Mouse (Mus musculus) olfactory bulb, adult 2 months (tissue): ENCODE measurements around the gene Prr14. TPM values are rescaled to one million over a fixed set of nuclear protein-coding genes. Genes with fewer than 3 reads are reported as not detected.
A peak's percentile ranks its signal among the peaks of the same experiment; 100 is the strongest.

Experiments
- H3K27ac ChIP-seq: fragments of 200-500 bp; 2 replicates; pipeline ENCODE4 v1.5.1; 2012; ENCODE audit warnings: low read depth, low read length; ENCODE audit not compliant: insufficient read depth
- H3K4me1 ChIP-seq: fragments of 200-500 bp; 2 replicates; pipeline ENCODE4 v1.6.1; 2012; ENCODE audit warnings: low read length; ENCODE audit not compliant: control insufficient read depth, insufficient read depth
- H3K4me3 ChIP-seq: fragments of 200-500 bp; 2 replicates; pipeline ENCODE4 v1.5.1; 2012; ENCODE audit warnings: mild to moderate bottlenecking, low read depth, low read length, moderate library complexity; ENCODE audit not compliant: insufficient read depth
- CTCF ChIP-seq: fragments of 200-500 bp; IDR thresholded peaks from 2 replicates; pipeline ENCODE4 v1.5.1; 2012; ENCODE audit warnings: low read depth, mild to moderate bottlenecking, low read length, moderate library complexity; ENCODE audit not compliant: insufficient read depth
- POLR2A ChIP-seq: fragments of 200-500 bp; IDR thresholded peaks from 2 replicates; pipeline ENCODE4 v1.6.1; 2012; ENCODE audit warnings: mild to moderate bottlenecking, low read depth, low read length, moderate library complexity; ENCODE audit not compliant: insufficient read depth
- WGBS: fragments of 180-500 bp; shearing (Covaris S2); methylation state at CpG from one replicate; pipeline ENCODE4 v1.1.7; 2018; 5-methylcytosine and 5-hydroxymethylcytosine counted together
- polyA plus RNA-seq: library from polyadenylated mRNA; stranded (reverse); fragments of >200 nt; gene quantifications from 2 replicates; pipeline ENCODE4 v1.2.4, GENCODE M21; 2012; ENCODE audit warnings: low replicate concordance; ENCODE audit not compliant: missing spikeins, insufficient read depth, insufficient read length

The Prr14 gene
- polyA plus RNA-seq, 1 experiment: not detected

GRCm38 (mm10) chr7:127470743-127471645, 11.6 kb downstream of the Prr14 start:
- Histone ChIP-seq H3K4me3 (peak overlapping the region; percentile 69), H3K27ac (peak overlapping the region; percentile 76), H3K4me1 (peaks cover 4% of the 10 kb centered on the region; the same call in 1 of the 2 replicates)
- WGBS: under 1% methylated on average over 46 of the region's 46 CpGs
- peak; percentile 42; the same call in 1 of the 2 replicates for TF ChIP-seq POLR2A
- TF ChIP-seq CTCF: no peak

DNA sequence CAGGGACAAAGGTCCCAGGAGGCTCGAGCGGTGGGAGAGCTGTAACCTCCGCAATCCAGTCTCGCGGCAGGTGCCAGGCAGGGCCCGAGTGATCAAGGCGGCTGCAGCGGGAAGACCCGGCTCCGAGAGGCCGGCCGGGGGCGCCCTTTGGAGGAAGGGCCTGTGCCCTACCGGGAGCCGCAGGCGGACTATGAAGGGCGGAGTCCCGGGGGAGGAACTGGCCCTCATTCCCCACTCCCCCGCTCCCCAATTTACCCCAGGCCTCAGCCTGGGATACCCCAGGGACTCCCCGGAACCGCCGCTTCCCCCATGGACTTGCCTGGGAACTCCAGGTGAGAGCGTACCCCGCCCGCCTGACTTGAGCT, 12.2 kb downstream of the Prr14 start:
- H3K4me3 ChIP-seq: peak overlapping the region; percentile 69
- H3K27ac ChIP-seq: peak overlapping the region; percentile 74
- peaks cover 6% of the 10 kb centered on the region; the same call in 1 of the 2 replicates for H3K4me1 ChIP-seq
- WGBS: under 1% methylated on average over 24 of the region's 25 CpGs
- TF ChIP-seq CTCF (no peak), POLR2A (no peak; the same call in 1 of the 2 replicates)

DNA sequence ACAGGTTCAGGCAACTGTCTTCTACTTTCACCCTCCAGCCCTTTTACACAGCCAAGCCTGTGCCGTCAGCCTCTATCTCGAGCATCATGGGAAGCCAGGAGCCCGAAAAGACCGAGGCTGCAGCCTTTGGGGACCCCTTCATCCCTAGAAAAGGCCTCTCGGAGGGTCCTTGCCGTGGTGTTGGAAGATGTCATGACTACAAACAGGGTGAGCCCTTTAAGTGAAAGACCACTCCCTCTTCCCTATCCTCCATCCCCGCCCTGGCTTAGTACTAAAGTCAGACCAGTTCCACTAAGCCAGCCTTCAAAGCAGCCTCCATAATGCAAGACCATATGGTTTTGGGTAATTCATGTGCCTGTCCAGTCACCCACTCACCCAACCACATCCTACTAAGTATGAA, 12.6 kb downstream of the Prr14 start:
- WGBS: 0% methylated on average over 7 of the region's 7 CpGs
- Histone ChIP-seq H3K4me3 (peak overlapping the region; percentile 69), H3K27ac (peak overlapping the region; percentile 74), H3K4me1 (peaks cover 6% of the 10 kb centered on the region; the same call in 1 of the 2 replicates)
- TF ChIP-seq POLR2A (no peak), CTCF (no peak)

DNA sequence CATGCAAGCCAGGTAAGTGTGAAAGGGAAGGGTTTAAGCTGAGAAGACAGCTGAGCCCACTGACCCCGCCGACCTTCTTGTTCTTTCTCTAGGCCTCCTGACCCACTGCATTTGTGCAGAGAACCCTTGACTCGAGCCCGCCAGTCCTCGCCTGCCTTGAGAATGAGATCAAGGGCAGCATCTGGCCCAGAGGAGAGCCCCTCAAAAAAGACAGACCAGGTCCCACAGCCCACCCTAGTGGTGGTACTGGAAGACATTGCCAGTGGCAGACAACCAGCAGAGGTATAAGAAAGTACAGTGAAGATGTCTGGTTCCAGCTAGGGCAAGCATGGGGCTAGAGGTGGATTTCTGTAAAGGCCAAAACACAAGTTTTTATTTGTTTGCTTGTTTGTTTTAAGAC, 14.3 kb downstream of the Prr14 start:
- H3K27ac ChIP-seq: no peak overlapping the region
- TF ChIP-seq POLR2A (no peak), CTCF (no peak)
- H3K4me3 ChIP-seq: no peak overlapping the region
- H3K4me1 ChIP-seq: peaks cover 6% of the 10 kb centered on the region; the same call in 1 of the 2 replicates
- 72% methylated on average over 5 of the region's 5 CpGs for WGBS

- TF ChIP-seq CTCF (no peak), POLR2A (no peak)
- Histone ChIP-seq H3K4me1 (peaks cover 6% of the 10 kb centered on the region; the same call in 1 of the 2 replicates), H3K4me3 (no peak overlapping the region), H3K27ac (no peak overlapping the region)
- 56% methylated on average over 6 of the region's 6 CpGs for WGBS
Observed at GRCm38 (mm10) chr7:127474378-127475070, 15.1 kb downstream of the Prr14 start.

- 93% methylated on average over 11 of the region's 11 CpGs for WGBS
- Histone ChIP-seq H3K4me1 (peaks cover 9% of the 10 kb centered on the region; the same call in 1 of the 2 replicates), H3K4me3 (no peak overlapping the region), H3K27ac (no peak overlapping the region)
- TF ChIP-seq POLR2A: no peak
- no peak for TF ChIP-seq CTCF
Observed at GRCm38 (mm10) chr7:127475186-127475740, 15.9 kb downstream of the Prr14 start.

DNA sequence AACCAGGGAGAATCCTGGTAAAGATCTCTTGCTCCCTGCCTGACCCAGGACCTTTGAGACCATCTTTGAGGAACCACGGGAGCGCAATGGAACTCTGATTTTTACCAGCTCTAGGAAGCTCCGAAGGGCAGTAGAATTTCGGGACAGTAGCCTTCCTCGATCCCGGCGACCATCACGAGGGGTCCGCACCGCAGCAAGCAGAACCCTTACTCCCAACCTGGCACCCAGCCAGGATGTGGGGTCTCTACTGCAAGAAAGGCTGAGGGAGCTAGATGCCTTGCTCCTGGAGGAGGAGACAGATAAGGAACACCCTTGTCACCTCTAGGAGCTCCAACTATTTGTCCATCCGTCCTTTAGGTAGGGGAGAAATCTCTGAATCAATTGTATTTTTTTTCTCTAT, 16.9 kb downstream of the Prr14 start:
- whole genome bisulfite sequencing: 90% methylated on average over 11 of the region's 11 CpGs
- Histone ChIP-seq H3K4me1 (peaks cover 9% of the 10 kb centered on the region; the same call in 1 of the 2 replicates), H3K27ac (no peak overlapping the region), H3K4me3 (no peak overlapping the region)
- no peak for TF ChIP-seq POLR2A
- no peak for TF ChIP-seq CTCF

DNA sequence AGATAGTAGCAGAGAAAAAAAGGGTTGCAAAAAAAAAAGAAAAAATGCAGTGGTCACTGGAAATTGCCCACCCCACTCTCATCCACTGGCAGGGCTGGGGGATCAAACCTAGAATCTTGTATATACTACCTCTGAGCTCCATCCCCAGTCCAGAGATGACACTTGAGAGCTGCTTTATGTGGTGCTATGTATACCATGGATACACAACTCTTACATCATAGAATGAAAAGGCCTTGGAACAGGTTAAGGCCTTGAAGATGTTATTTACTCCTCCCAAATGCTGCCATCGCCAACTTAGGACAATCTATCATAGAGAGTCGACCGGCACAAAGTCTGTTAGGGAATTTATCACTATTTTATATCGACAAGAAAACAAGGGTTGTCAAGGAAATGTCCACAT, 17.4 kb downstream of the Prr14 start:
- H3K27ac ChIP-seq: peak overlapping the region; percentile 98; the same call in 1 of the 2 replicates
- no peak for TF ChIP-seq POLR2A
- TF ChIP-seq CTCF: no peak
- 81% methylated on average over 4 of the region's 4 CpGs for WGBS
- no peak overlapping the region for H3K4me3 ChIP-seq
- peaks cover 9% of the 10 kb centered on the region; the same call in 1 of the 2 replicates for H3K4me1 ChIP-seq
